Mouse (Mus musculus) embryonic facial prominence, embryonic 15.5 days (tissue): ENCODE measurements around the gene Zscan10. TPM values are rescaled to one million over a fixed set of nuclear protein-coding genes. Genes with fewer than 3 reads are reported as not detected.
A peak's percentile ranks its signal among the peaks of the same experiment; 100 is the strongest.

Experiments used
- ATAC-seq: fragments of 200-750 bp; cut with Nextera tagmentation; 2 replicates; pipeline ENCODE4 v1.8.0; 2017; ENCODE audit warnings: low read depth, moderate TSS enrichment; ENCODE audit not compliant: insufficient number of reproducible peaks, low FRiP score, low TSS enrichment
- H3K27ac ChIP-seq: fragments of 300-500 bp; sonication (generic); replicated peaks from 2 replicates; pipeline ENCODE4 v1.5.1; 2015; ENCODE audit warnings: mild to moderate bottlenecking, inconsistent platforms
- H3K27me3 ChIP-seq: fragments of 300-500 bp; sonication (generic); 2 replicates; pipeline ENCODE4 v1.6.1; 2015; ENCODE audit warnings: inconsistent platforms
- H3K36me3 ChIP-seq: fragments of 300-500 bp; sonication (generic); 2 replicates; pipeline ENCODE4 v1.6.1; 2015; ENCODE audit warnings: mild to moderate bottlenecking, inconsistent platforms
- H3K4me1 ChIP-seq: fragments of 300-500 bp; sonication (generic); 2 replicates; pipeline ENCODE4 v1.6.1; 2015; ENCODE audit warnings: inconsistent platforms
- H3K4me2 ChIP-seq: fragments of 300-500 bp; sonication (generic); replicated peaks from 2 replicates; pipeline ENCODE4 v1.6.1; 2015; ENCODE audit warnings: mild to moderate bottlenecking, inconsistent platforms
- H3K4me3 ChIP-seq: fragments of 300-500 bp; sonication (generic); replicated peaks from 2 replicates; pipeline ENCODE4 v1.5.1; 2015; ENCODE audit warnings: mild to moderate bottlenecking, inconsistent platforms
- H3K9ac ChIP-seq: fragments of 300-500 bp; sonication (generic); 2 replicates; pipeline ENCODE4 v1.6.1; 2015; ENCODE audit warnings: inconsistent platforms
- H3K9me3 ChIP-seq: fragments of 300-500 bp; sonication (generic); replicated peaks from 2 replicates; pipeline ENCODE4 v1.6.1; 2016; ENCODE audit warnings: inconsistent platforms
- WGBS: fragments of 180-500 bp; shearing (Covaris S2); methylation state at CpG from one replicate; pipeline ENCODE4 v1.1.7; 2015; 5-methylcytosine and 5-hydroxymethylcytosine counted together
- polyA plus RNA-seq: library from polyadenylated mRNA; unstranded; fragments of >200 nt; fragmentation: Nextera tagmentation; extraction: Ambion mirVana; gene quantifications from 2 replicates; pipeline ENCODE4 v1.2.1, GENCODE M21; 2015

Zscan10 gene
- polyA plus RNA-seq, 1 experiment from 2014 or later: 0.08 TPM

GRCm38 (mm10) chr17:23564368-23564715, 36.3 kb upstream of the Zscan10 start:
- peaks cover 18% of the 10 kb centered on the region for H3K36me3 ChIP-seq
- peak overlapping the region; percentile 87 for H3K9ac ChIP-seq
- H3K4me2 ChIP-seq: peak overlapping the region; percentile 64
- H3K4me1 ChIP-seq: peaks cover 8% of the 10 kb centered on the region
- no peaks in the 10 kb centered on the region for H3K9me3 ChIP-seq
- WGBS: under 1% methylated on average over 8 of the region's 8 CpGs
- H3K27me3 ChIP-seq: no peaks in the 10 kb centered on the region
- H3K4me3 ChIP-seq: peak overlapping the region; percentile 86
- peak overlapping the region; percentile 97 for H3K27ac ChIP-seq
- peak; percentile 55 for ATAC-seq

GRCm38 (mm10) chr17:23566787-23567186, 33.9 kb upstream of the Zscan10 start:
- 56% methylated on average over 5 of the region's 5 CpGs for WGBS
- no peak overlapping the region for H3K9ac ChIP-seq
- no peaks in the 10 kb centered on the region for H3K9me3 ChIP-seq
- H3K36me3 ChIP-seq: no peaks in the 10 kb centered on the region
- no peak overlapping the region for H3K4me3 ChIP-seq
- no peak overlapping the region for H3K27ac ChIP-seq
- ATAC-seq: no peak
- H3K4me1 ChIP-seq: peaks cover 8% of the 10 kb centered on the region
- H3K27me3 ChIP-seq: no peaks in the 10 kb centered on the region
- H3K4me2 ChIP-seq: no peak overlapping the region

GRCm38 (mm10) chr17:23568370-23568769, 32.3 kb upstream of the Zscan10 start:
- Histone ChIP-seq H3K27ac (no peak overlapping the region), H3K4me1 (peaks cover 8% of the 10 kb centered on the region), H3K27me3 (no peaks in the 10 kb centered on the region), H3K36me3 (peaks cover 9% of the 10 kb centered on the region; the same call in 1 of the 2 replicates), H3K9ac (no peak overlapping the region), H3K4me2 (no peak overlapping the region), H3K4me3 (no peak overlapping the region), H3K9me3 (no peaks in the 10 kb centered on the region)
- ATAC-seq: no peak
- WGBS: 46% methylated on average over 5 of the region's 5 CpGs

GRCm38 (mm10) chr17:23570017-23570416, 30.6 kb upstream of the Zscan10 start:
- no peak overlapping the region for H3K4me2 ChIP-seq
- H3K27ac ChIP-seq: no peak overlapping the region
- ATAC-seq: no peak
- no peak overlapping the region for H3K4me3 ChIP-seq
- no peaks in the 10 kb centered on the region for H3K9me3 ChIP-seq
- H3K36me3 ChIP-seq: peaks cover 22% of the 10 kb centered on the region
- 40% methylated on average over 6 of the region's 6 CpGs for WGBS
- peaks cover 3% of the 10 kb centered on the region for H3K4me1 ChIP-seq
- no peaks in the 10 kb centered on the region for H3K27me3 ChIP-seq
- H3K9ac ChIP-seq: no peak overlapping the region

- no peak overlapping the region for H3K4me2 ChIP-seq
- H3K27me3 ChIP-seq: no peaks in the 10 kb centered on the region
- no peaks in the 10 kb centered on the region for H3K4me1 ChIP-seq
- no peak overlapping the region for H3K4me3 ChIP-seq
- no peak for ATAC-seq
- H3K27ac ChIP-seq: no peak overlapping the region
- H3K36me3 ChIP-seq: peaks cover 31% of the 10 kb centered on the region
- 0 out of 2 replicates have a peak, but pooled peaks cover 4% of the 10 kb centered on the region for H3K9me3 ChIP-seq
- WGBS: 16% methylated on average over 5 of the region's 5 CpGs
- H3K9ac ChIP-seq: no peak overlapping the region
Measured at GRCm38 (mm10) chr17:23571084-23571483, 29.6 kb upstream of the Zscan10 start.

- WGBS: 79% methylated on average over 6 of the region's 6 CpGs
- Histone ChIP-seq H3K36me3 (peaks cover 41% of the 10 kb centered on the region), H3K4me2 (no peak overlapping the region), H3K9me3 (0 out of 2 replicates have a peak, but pooled peaks cover 4% of the 10 kb centered on the region), H3K4me1 (no peaks in the 10 kb centered on the region), H3K4me3 (no peak overlapping the region), H3K27ac (no peak overlapping the region), H3K27me3 (no peaks in the 10 kb centered on the region), H3K9ac (no peak overlapping the region)
- ATAC-seq: no peak
Measured at GRCm38 (mm10) chr17:23572059-23572458, 28.6 kb upstream of the Zscan10 start.

- ATAC-seq: no peak
- 87% methylated on average over 8 of the region's 8 CpGs for WGBS
- no peaks in the 10 kb centered on the region for H3K4me1 ChIP-seq
- H3K27ac ChIP-seq: no peak overlapping the region
- 0 out of 2 replicates have a peak, but pooled peaks cover 4% of the 10 kb centered on the region for H3K9me3 ChIP-seq
- H3K9ac ChIP-seq: no peak overlapping the region
- H3K27me3 ChIP-seq: no peaks in the 10 kb centered on the region
- H3K4me2 ChIP-seq: no peak overlapping the region
- H3K36me3 ChIP-seq: peaks cover 57% of the 10 kb centered on the region
- no peak overlapping the region for H3K4me3 ChIP-seq
Measured at GRCm38 (mm10) chr17:23574130-23574529, 26.5 kb upstream of the Zscan10 start.

GRCm38 (mm10) chr17:23575951-23576552, 24.6 kb upstream of the Zscan10 start:
- Histone ChIP-seq H3K27me3 (no peaks in the 10 kb centered on the region), H3K4me3 (no peak overlapping the region), H3K4me2 (no peak overlapping the region), H3K27ac (no peak overlapping the region), H3K4me1 (no peaks in the 10 kb centered on the region), H3K9ac (no peak overlapping the region), H3K9me3 (0 out of 2 replicates have a peak, but pooled peaks cover 4% of the 10 kb centered on the region), H3K36me3 (peaks cover 76% of the 10 kb centered on the region)
- ATAC-seq: peak; percentile 11; the same call in 1 of the 2 replicates
- WGBS: 94% methylated on average over 38 of the region's 38 CpGs

GRCm38 (mm10) chr17:23584786-23585185, 15.9 kb upstream of the Zscan10 start:
- Histone ChIP-seq H3K36me3 (peaks cover 23% of the 10 kb centered on the region), H3K4me3 (peak overlapping the region; percentile 74; the same call in 1 of the 2 replicates), H3K4me1 (peaks cover 25% of the 10 kb centered on the region), H3K27ac (no peak overlapping the region), H3K27me3 (no peaks in the 10 kb centered on the region), H3K4me2 (peak overlapping the region; percentile 76), H3K9ac (0 out of 2 replicates have a peak overlapping the region, but pooled peaks have one; percentile 73), H3K9me3 (no peaks in the 10 kb centered on the region)
- WGBS: 81% methylated on average over 8 of the region's 8 CpGs
- no peak for ATAC-seq

- H3K9ac ChIP-seq: peak overlapping the region; percentile 73
- H3K36me3 ChIP-seq: peaks cover 12% of the 10 kb centered on the region
- H3K27me3 ChIP-seq: no peaks in the 10 kb centered on the region
- no peaks in the 10 kb centered on the region for H3K9me3 ChIP-seq
- WGBS: under 1% methylated on average over 22 of the region's 22 CpGs
- H3K4me1 ChIP-seq: peaks cover 25% of the 10 kb centered on the region
- ATAC-seq: no peak; the same call in 1 of the 2 replicates
- H3K4me2 ChIP-seq: peak overlapping the region; percentile 76
- peak overlapping the region; percentile 74 for H3K4me3 ChIP-seq
- no peak overlapping the region for H3K27ac ChIP-seq
Measured at GRCm38 (mm10) chr17:23585721-23586491, 14.8 kb upstream of the Zscan10 start.

- WGBS: 50% methylated on average over 2 of the region's 2 CpGs
- Histone ChIP-seq H3K9ac (no peak overlapping the region), H3K27ac (no peak overlapping the region), H3K27me3 (no peaks in the 10 kb centered on the region), H3K36me3 (0 out of 2 replicates have a peak, but pooled peaks cover 7% of the 10 kb centered on the region), H3K4me1 (peaks cover 27% of the 10 kb centered on the region), H3K4me2 (no peak overlapping the region), H3K4me3 (no peak overlapping the region), H3K9me3 (no peaks in the 10 kb centered on the region)
- no peak for ATAC-seq
Measured at GRCm38 (mm10) chr17:23587253-23587652, 13.4 kb upstream of the Zscan10 start.
